13 mouse cellular contexts compared by ENCODE assay signal in genomic region chr8:93592302-93592651, GRCm38 (mm10). TPM values are rescaled to one million over a fixed set of nuclear protein-coding genes. Genes with fewer than 3 reads are reported as not detected.
DNase-seq lines count a peak whose midpoint lies in the region; ATAC-seq and TF ChIP-seq lines count a peak whose summit lies in the region.
"Had no signal": no experiment of that assay in that cellular context is flagged by ENCODE, and none has a peak within 500 bp of the region (broad histone marks: within the 10 kb centered on the region; RNA-seq: fewer than 3 reads in every experiment).

No protein-coding gene starts in this region.

- peaks cover 9% of the 10 kb centered on the region for H3K4me1 ChIP-seq in hindbrain, embryonic 15.5 days (replicated peaks)
- no peaks in the 10 kb centered on the region for H3K4me1 ChIP-seq in midbrain, postnatal 0 days (ENCODE audit: insufficient read depth, low read length)
- H3K4me1 ChIP-seq in liver, postnatal 0 days (ENCODE audit: insufficient read depth), result no peaks in the 10 kb centered on the region

- peak overlapping the region; percentile 17; the same call in 1 of the 2 replicates for H3K9ac ChIP-seq in hindbrain, embryonic 15.5 days
- no peak overlapping the region for H3K9ac ChIP-seq in midbrain, postnatal 0 days (replicated peaks; ENCODE audit: low read length, poor library complexity, severe bottlenecking)
- H3K9ac ChIP-seq in liver, postnatal 0 days (replicated peaks), result no peak overlapping the region

- no peak overlapping the region for H3K4me3 ChIP-seq in layer of hippocampus, adult 2 months
- no peak overlapping the region for H3K4me3 ChIP-seq in hindbrain, embryonic 15.5 days
- no peak overlapping the region for H3K4me3 ChIP-seq in midbrain, postnatal 0 days (ENCODE audit: low read depth, low read length)
- no peak overlapping the region for H3K4me3 ChIP-seq in liver, postnatal 0 days (ENCODE audit: low read depth, low read length)
- H3K4me3 ChIP-seq: erythroblast, embryonic 14.5 days had no signal

- peak overlapping the region; percentile 91 for H3K27ac ChIP-seq in layer of hippocampus, adult 2 months
- H3K27ac ChIP-seq in hindbrain, embryonic 15.5 days (replicated peaks), result peak overlapping the region; percentile 64
- H3K27ac ChIP-seq in midbrain, postnatal 0 days (ENCODE audit: low read depth, low read length), result peak overlapping the region; percentile 55
- H3K27ac ChIP-seq in liver, postnatal 0 days (ENCODE audit: low read depth), result no peak overlapping the region

- TF ChIP-seq EP300 in liver, postnatal 0 days (IDR thresholded peaks at IDR 0.05; ENCODE audit: low read depth), result no peak

- TF ChIP-seq CTCF in layer of hippocampus, adult 2 months (conservative IDR thresholded peaks at IDR 0.05), result no peak
- TF ChIP-seq CTCF in midbrain, postnatal 0 days (IDR thresholded peaks at IDR 0.05), result no peak
- no peak for TF ChIP-seq CTCF in liver, postnatal 0 days (IDR thresholded peaks at IDR 0.05; ENCODE audit: low read depth)

- no peak for ATAC-seq in hindbrain, embryonic 15.5 days (ENCODE audit: low FRiP score, low read depth)
- no peak for ATAC-seq in midbrain, postnatal 0 days (ENCODE audit: low FRiP score)
- no peak for ATAC-seq in liver, postnatal 0 days

- no peak overlapping the region for H3K4me2 ChIP-seq in hindbrain, embryonic 15.5 days
- H3K4me2 ChIP-seq in midbrain, postnatal 0 days (ENCODE audit: low read depth, low read length, poor library complexity, severe bottlenecking), result no peak overlapping the region
- H3K4me2 ChIP-seq in liver, postnatal 0 days (ENCODE audit: low read depth, low read length), result no peak overlapping the region

- peak; percentile 32 for DNase-seq in cerebellum, adult 9-10 months
- no peak for DNase-seq in cerebellum, adult 8-10 months
- DNase-seq in layer of hippocampus, adult 2 months (ENCODE audit: low spot score in 2 of 2), result no peak
- no peak for DNase-seq in layer of hippocampus, postnatal 14 days (ENCODE audit: low spot score in 2 of 2)
- no peak for DNase-seq in midbrain, postnatal 0 days (ENCODE audit: low spot score)
- DNase-seq in ovary, postnatal 14 days (ENCODE audit: low spot score), result no peak
- DNase-seq in liver, postnatal 0 days, result no peak

- H3K27me3 ChIP-seq in hindbrain, embryonic 15.5 days, result no peaks in the 10 kb centered on the region
- H3K27me3 ChIP-seq in midbrain, postnatal 0 days (ENCODE audit: insufficient read depth, low read length), result no peaks in the 10 kb centered on the region
- H3K27me3 ChIP-seq in liver, postnatal 0 days (ENCODE audit: insufficient read depth, low read length), result no peaks in the 10 kb centered on the region

- no peaks in the 10 kb centered on the region for H3K36me3 ChIP-seq in hindbrain, embryonic 15.5 days
- no peaks in the 10 kb centered on the region for H3K36me3 ChIP-seq in midbrain, postnatal 0 days (ENCODE audit: insufficient read depth, low read length)
- H3K36me3 ChIP-seq in liver, postnatal 0 days (replicated peaks; ENCODE audit: insufficient read depth, low read length), result no peaks in the 10 kb centered on the region

- no peaks in the 10 kb centered on the region for H3K9me3 ChIP-seq in hindbrain, embryonic 15.5 days
- H3K9me3 ChIP-seq in midbrain, postnatal 0 days (ENCODE audit: low read length), result no peaks in the 10 kb centered on the region
- H3K9me3 ChIP-seq in liver, postnatal 0 days (ENCODE audit: low read length), result no peaks in the 10 kb centered on the region

- 9% methylated on average over 3 of the region's 3 CpGs for WGBS in hindbrain, embryonic 15.5 days
- WGBS in midbrain, postnatal 0 days, result 9% methylated on average over 3 of the region's 3 CpGs
- 32% methylated on average over 3 of the region's 3 CpGs for WGBS in liver, postnatal 0 days (ENCODE audit: insufficient replicate concordance)

RNA-seq across cellular contexts. Expression of gene Ces5a, which starts 56.6 kb away (rescaled TPM):
- under 1 TPM; 0.34 to 0.97 TPM for total RNA-seq in layer of hippocampus, adult 2 months (2021)
- total RNA-seq in layer of hippocampus, postnatal 14 days (2021), result 1 to 10 TPM in 1 of 2 experiments, under 1 TPM in 1; 0.86 to 1.7 TPM
- polyA plus RNA-seq in hindbrain, embryonic 15.5 days (2015; fragmentation: Nextera tagmentation; extraction: Ambion mirVana), result 0.49 and 1.3 TPM in 2 replicates
- total RNA-seq in midbrain, postnatal 0 days (2014; rRNA removed), result 0.61 and 0.77 TPM in 2 replicates
- polyA plus RNA-seq in midbrain, postnatal 0 days (2015; fragmentation: Nextera tagmentation; extraction: Ambion mirVana), result 0.38 and 0.59 TPM in 2 replicates
- not detected in 2 replicates for polyA plus RNA-seq in liver, postnatal 0 days (2015; fragmentation: Nextera tagmentation; extraction: Ambion mirVana)
- total RNA-seq: adrenal gland, postnatal 36 days had no signal
- polyA plus RNA-seq: erythroblast, embryonic 14.5 days; kidney, embryonic 14.5 days; lung, adult 2 months; neural tube, embryonic 11.5 days had no signal
